Mouse (Mus musculus) cerebellum, adult 8-10 months (tissue): ENCODE results near the gene Eif1ad.
"Not testable (repeated sequence)": the region's sequence is repeated elsewhere in the genome, so short reads cannot be mapped to it uniquely, and the experiment has no call there.

Experiments
- DNase-seq: peaks from one replicate; pipeline ENCODE4 v3.0.0; 2022

The Eif1ad gene

DNA sequence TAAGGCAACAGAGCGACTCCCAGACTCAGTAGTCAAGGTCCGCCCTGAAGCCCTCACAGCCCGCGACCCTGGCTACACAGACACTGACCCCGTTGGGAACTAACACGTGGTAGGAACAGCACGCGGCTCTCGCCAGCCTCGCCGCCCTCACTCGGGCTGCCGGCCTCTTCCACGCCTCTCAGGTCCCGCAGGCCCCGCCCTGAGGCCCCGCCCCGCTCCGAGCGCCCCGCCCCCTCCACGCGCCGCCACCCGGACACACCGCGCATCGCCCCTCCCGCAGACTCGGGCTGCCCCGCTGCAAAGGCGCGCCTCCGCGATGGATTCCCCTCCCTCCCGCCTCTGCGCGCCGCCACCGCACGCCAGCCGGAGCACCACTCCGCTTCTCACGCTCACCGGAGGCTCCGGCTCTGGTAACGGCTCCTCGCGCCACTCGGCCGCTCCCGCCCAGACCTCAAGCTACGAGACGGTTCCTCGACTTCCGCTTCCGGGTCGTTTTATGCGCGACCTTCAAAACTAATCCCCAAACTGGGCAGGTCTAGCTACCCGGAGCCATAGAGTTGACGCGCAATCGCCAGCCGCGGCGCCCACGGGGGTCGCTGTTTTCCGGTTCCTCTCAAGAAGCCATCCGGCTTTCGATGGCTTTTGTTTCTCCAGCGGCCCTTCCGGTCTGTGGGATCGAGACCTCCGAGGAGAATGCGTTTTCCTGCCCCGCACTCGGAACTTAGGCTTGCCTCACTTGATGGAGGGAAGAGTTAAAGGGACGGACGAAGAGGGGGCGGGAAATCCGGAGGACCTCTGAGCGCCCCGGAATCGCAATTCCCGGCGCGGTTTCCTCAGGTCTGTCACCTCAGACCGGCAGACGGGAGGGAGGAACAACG, at the start of gene Eif1ad:
Gene Eif1ad (plus strand): TSS at position 567 of the 878 bp plus-strand sequence.
- DNase-seq: peak; percentile 97

DNA sequence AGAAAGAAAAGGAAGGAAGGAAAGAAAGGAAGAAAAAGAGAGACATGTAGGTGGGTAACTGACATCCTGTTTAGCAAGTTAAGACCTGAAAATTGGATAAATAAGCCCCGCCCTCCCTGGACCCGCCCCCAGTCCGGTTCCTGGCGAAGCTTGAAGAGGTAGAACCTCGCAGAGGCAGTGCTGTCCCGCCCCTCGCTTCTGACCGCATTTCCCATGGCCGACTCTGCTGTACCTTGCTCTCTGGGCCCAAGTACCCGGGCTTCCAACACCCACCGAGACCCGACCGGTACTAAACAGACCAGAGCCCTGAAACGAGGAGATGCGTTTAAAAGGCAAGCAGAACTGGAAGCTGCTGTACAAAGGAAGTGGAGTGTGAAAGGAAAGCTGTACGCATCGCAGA, 42.7 kb upstream of the Eif1ad start:
- DNase-seq: no peak

DNA sequence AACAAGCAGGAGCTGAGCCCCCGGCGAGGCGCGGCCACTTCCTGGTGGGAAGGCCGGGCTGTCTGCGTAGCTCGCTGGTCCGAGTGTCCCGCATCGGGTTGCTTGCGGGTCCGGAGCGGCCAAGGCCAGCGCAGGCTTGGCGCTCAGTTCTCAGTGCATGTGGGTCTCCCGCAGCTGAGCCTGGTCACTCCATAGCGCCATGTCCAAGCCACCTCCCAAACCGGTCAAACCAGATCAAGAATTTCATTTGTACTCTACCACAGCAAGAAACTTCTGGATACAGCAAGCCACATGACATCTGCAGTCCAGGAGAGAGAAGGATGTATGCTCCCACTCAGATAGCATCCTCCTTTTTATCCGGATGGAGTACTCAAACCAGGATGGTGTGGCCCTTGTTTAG, 38.6 kb upstream of the Eif1ad start:
- DNase-seq: no peak

- DNase-seq: no peak
Observed at GRCm38 (mm10) chr19:5334741-5335140, 31.8 kb upstream of the Eif1ad start.

- DNase-seq: no peak
Observed at GRCm38 (mm10) chr19:5335441-5335840, 31.1 kb upstream of the Eif1ad start, which contains the start of gene Catsper1. TSS of gene Catsper1 (plus strand) at chr19:5335741.

- peak; percentile 77 for DNase-seq
Observed at GRCm38 (mm10) chr19:5337975-5338374, 28.6 kb upstream of the Eif1ad start.

- DNase-seq: no peak
Observed at GRCm38 (mm10) chr19:5341360-5341759, 25.2 kb upstream of the Eif1ad start.

- no peak for DNase-seq
Observed at GRCm38 (mm10) chr19:5345297-5346131, 21.0 kb upstream of the Eif1ad start.

DNA sequence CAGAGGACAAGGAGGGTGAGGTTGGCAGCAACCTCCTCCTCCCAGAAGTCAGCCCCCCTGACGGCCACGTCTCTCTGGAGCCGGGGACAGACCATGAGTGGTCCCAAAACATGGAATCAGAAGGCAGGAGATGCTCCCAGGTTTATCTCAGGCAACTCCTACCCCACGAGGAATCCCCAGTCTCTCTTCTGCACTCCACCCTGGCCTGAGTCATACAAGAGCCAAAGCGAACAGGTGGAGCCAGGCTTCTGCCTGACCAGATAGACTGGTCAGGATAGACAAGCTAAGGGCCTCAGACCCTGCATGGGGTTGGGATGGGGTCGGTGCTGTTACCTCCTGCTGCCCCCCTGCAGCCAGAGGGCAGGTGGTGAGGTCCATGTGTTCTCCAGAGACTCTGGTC, 18.5 kb upstream of the Eif1ad start:
- no peak for DNase-seq

DNA sequence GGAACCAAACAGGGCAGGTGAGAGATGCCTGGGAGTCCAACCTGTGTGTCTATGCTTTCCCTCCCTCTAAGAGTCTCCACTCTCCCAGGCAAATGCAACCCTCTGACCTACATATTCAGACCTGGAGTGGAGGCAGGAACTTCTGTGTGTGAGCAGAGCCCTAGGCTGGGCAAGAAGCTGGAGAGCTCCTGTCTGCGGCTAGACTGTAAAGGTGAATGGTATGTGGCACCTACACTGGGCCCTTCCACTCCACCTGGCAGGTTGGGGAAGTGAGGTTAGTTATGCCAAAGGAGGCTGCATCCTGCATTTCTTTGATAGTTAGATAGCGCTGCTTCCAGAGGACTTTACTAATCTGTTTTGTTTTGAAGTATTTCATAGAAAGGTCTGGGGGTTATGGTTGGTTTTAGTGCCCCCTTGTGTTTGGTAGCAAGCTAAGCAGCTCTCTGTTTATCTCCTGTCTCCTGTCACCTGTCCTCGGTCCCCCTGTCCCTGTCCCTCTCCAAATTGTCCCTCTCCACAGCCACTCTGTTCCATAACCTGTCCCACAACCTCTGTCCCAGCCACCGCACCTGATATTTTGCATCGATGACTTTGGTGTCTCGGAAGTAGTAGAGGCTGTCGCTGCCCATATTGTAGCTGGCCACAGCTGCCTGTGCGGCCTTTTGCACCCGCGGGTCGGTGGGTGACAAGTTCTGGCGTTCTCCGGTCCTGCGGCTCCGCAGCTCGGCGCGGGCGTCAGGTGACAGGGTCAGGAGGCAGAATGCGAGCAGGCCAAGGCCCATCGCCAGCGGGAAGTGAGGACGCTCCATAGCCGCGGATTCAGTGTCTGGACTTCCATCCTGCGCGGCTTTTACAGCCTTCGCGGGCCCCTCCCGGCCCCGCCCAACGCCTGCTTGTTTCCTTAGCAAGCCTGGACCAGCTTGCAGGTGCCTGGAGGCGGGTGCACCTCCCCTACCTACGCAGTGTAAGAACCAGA, 17.7 kb upstream of the Eif1ad start:
- DNase-seq: peak; percentile 62

DNA sequence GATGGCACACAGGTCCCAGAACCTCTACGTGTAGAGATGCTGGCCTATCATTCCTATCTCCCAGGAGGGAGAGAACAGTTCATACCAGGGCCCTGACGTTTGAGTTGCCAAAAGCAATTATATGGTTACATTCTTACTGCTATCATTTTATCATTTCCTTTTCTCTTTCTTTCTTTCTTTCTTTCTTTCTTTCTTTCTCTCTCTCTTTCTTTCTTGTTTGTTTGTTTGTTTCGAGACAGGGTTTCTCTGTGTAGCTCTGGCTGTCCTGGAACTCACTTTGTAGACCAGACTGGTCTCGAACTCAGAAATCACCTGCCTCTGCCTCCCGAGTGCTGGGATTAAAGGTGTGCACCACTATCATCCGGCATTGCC, 17.1 kb upstream of the Eif1ad start, which contains the start of gene Cst6:
Gene Cst6 (minus strand): TSS at position 73 of the 372 bp plus-strand sequence.
- DNase-seq: not testable (repeated sequence)

- no peak for DNase-seq
Observed at GRCm38 (mm10) chr19:5353609-5354008, 12.9 kb upstream of the Eif1ad start.

DNA sequence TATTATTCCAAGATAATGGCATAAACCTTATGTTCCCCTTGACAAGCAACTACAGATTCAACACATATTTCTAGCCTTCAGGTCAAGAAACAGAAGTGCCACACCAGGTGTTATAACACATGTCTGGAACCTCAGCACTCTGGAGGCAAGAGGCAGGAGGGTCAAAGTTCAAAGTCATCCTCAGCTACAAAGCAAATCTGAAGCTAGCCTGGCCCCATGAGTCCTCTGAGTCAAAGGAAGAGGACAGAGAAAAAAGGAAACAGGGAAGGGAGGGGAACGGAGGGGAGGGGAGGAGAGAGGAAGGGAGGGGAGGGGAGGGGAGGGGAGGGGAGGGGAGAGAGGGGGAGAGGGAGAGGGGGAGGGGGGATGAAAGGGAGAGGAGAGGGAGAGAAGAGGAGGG, 10.5 kb upstream of the Eif1ad start:
- no peak for DNase-seq

- no peak for DNase-seq
Observed at GRCm38 (mm10) chr19:5362186-5362585, 4.4 kb upstream of the Eif1ad start.

DNA sequence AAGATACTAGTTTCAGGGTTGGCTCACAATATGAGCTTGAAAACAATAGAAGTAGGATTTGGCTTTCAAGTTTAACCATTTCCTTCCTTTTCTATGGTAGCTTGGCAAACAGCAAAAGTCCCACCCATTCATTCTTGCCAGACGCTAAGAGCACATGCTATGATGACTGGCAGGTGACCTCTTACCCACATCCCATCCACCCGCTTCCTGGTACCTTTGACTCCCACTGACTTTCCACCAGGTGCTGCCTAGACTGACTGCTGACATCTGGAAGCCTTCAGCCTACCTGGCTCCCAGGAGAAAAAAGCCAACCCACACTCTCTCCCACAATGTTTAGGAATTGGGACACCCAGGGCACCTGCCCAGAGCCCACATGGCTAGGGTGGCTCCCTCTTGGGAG, 2.4 kb upstream of the Eif1ad start:
- DNase-seq: no peak

DNA sequence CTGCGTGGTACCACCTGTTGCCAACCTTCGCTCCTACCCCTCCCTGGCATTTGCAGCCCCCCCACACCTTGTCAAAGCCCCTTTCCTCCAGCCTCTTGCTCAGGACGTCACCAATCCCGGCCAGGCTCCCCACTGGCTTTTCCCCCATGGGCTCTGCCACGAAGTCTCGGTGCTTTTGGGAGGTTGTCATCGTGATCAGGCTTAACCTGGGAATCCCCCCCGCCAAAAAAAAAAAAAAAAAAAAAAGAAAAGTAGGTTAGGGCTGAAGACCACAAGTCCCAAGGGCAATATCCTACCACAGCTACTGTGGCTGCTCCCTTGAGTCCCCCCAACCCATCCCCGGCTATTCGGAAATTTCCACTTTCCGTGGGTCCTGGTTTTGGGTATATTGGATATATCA, 790 bp upstream of the Eif1ad start:
- no peak for DNase-seq

DNA sequence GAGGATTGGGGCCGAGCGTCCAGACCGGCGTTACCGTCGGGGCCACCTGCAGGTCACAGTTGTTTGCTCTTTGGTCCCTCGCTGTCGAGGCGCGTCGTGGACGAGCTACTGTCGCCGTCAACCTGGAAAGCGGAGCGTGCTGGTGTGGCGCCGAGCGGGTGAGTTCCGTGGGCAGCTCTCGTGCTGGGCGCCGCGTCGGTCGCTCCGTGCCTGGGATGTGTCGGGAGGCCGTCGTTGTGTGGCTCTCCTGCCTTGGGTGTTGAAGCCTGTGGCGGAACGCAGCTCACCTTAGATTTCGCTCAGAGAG, 465 bp downstream of the Eif1ad start, which contains the start of gene Banf1:
Gene Banf1 (minus strand): TSS at position 116 of the 307 bp plus-strand sequence.
- no peak for DNase-seq

DNA sequence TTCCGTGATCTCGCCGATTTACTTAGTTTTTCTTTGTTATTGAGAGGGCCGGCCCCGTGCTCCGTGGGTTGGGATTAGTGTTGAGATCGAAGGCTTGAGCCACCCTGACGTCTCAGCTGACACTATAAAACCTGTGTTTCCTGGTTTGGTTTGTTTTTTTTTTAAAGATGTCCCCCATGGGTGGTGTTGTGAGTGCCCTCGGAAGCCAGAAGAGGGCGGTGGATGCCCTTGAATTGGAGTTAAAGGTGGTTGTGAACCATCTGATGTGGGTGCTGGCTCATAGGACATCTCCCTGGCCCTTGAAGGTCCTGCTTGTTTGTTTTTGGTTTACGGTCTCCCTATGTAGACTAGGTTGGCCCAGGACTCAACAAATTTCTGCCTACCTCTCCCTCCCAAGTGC, 914 bp downstream of the Eif1ad start:
- no peak for DNase-seq

DNA sequence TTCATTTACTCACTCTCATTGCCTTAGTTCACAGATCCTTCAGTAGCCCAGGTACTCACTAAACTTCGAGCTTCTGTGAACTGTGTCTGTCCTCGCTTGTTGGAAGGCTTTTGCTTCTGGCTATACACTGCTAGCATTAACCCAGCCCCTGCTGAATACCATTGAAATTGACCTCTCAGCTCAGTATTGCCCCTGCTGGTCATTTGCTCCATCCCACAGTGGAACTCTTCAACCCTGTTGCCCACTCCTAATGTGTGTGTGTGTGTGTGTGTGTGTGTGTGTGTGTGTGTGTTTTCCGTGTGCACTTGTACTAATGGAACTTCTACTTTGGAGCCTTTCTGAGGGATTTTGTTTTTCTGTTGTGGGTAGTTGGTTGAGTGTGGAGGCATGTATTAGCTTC, 4.4 kb downstream of the Eif1ad start:
- DNase-seq: no peak

GRCm38 (mm10) chr19:5372724-5373123, 6.2 kb downstream of the Eif1ad start:
- no peak for DNase-seq

- no peak for DNase-seq
Observed at GRCm38 (mm10) chr19:5374177-5374576, 7.6 kb downstream of the Eif1ad start.

GRCm38 (mm10) chr19:5374748-5375147, 8.2 kb downstream of the Eif1ad start:
- DNase-seq: no peak

- no peak for DNase-seq
Observed at GRCm38 (mm10) chr19:5377446-5377845, 10.9 kb downstream of the Eif1ad start.
